ENCODE assay signal across 8 mouse cellular contexts in the genomic region with DNA sequence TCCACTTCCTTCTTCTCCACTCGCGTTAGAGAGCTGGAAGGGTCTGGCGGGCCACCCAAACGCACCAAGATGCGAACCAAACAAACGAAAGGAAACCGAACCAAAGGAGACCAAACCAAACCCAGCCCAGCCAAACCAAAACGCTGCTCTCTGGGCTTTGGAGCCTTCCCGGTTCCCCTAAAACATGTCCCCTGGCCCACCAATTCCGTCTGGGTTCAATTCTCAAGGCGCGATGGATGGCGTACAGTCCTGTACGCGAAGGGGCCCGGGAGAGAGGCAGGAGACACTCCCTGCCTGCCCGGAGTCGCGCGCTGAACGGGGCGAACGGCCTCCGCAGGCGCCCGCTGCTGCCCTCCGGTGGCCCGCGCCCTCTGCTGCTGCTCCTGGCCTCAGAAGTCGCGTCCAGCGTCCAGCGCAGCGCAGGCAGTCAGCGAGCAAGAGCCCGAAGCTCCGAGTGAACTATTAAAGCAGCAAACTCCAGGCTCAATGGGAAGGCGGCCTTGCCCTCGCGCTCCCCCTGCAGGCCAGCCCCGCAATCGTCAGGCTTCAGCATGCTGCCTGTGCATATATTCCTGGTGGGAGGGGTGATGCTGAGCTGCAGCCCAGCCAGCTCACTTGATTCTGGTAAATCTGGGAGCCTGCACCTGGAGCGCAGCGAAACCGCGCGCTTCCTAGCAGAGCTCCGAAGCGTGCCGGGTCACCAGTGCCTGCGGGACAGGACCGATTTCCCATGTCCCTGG. TPM values are rescaled to one million over a fixed set of nuclear protein-coding genes. Genes with fewer than 3 reads are reported as not detected.
DNase-seq lines count a peak whose midpoint lies in the region.
"Not testable (repeated sequence)": the region's sequence is repeated elsewhere in the genome, so short reads cannot be mapped to it uniquely, and the experiment has no call there.
"Had no signal": no experiment of that assay in that cellular context is flagged by ENCODE, and none has a peak within 500 bp of the region (broad histone marks: within the 10 kb centered on the region; RNA-seq: fewer than 3 reads in every experiment).

TSS of gene Gm13275 (plus strand) at position 552 of the 740 bp plus-strand sequence.

- intact Hi-C loops in heart, postnatal 14 days (cut with DNase I); left cerebral cortex, postnatal 25 days (cut with DNase I): not testable (repeated sequence)

- peak; percentile 73 for DNase-seq in cerebellum, adult 11 months
- peak; percentile 74 to 76 for DNase-seq in frontal cortex, postnatal 25 days (ENCODE audit: low spot score in 2 of 2)
- peak; percentile 70 to 78 for DNase-seq in heart, postnatal 14 days
- peak; percentile 72 for DNase-seq in layer of hippocampus, adult 11-12 months (ENCODE audit: low spot score)
- DNase-seq in left cerebral cortex, postnatal 25 days (ENCODE audit: low spot score in 2 of 2), result peak; percentile 32 to 41
- peak; percentile 70 for DNase-seq in ovary, adult 18-20 months (ENCODE audit: low spot score)
- DNase-seq in testis, postnatal 10 days (ENCODE audit: low spot score), result peak; percentile 69

RNA-seq across cellular contexts. Expression of gene Gm13275, which starts in this region (rescaled TPM):
- not detected for total RNA-seq in heart, postnatal 14 days (2021)
- not detected for total RNA-seq in left cerebral cortex, postnatal 25 days (2021)
- total RNA-seq: megakaryocyte, adult 5-6 weeks had no signal

Comparison
In these comparisons a context has a peak if more than half of its experiments do, and no peak if none do; other contexts are left out.
1. Peak in every context shown above with its lines: DNase-seq.
2. Peak in DNase-seq in heart, postnatal 14 days; RNA of the gene not detected or under 1 TPM.
3. Peak in DNase-seq in left cerebral cortex, postnatal 25 days; RNA of the gene not detected or under 1 TPM.